Mouse (Mus musculus) midbrain, embryonic 15.5 days (tissue): ENCODE data around the gene Mrpl50. TPM values are rescaled to one million over a fixed set of nuclear protein-coding genes. Genes with fewer than 3 reads are reported as not detected.
"Not testable (repeated sequence)": the region's sequence is repeated elsewhere in the genome, so short reads cannot be mapped to it uniquely, and the experiment has no call there.

ENCODE experiments used
- ATAC-seq: fragments of 200-750 bp; cut with Nextera tagmentation; replicated peaks from 2 replicates; pipeline ENCODE4 v1.8.0; 2017; ENCODE audit warnings: moderate TSS enrichment
- H3K27ac ChIP-seq: fragments of 300-500 bp; sonication (generic); 2 replicates; pipeline ENCODE4 v1.5.1; 2015; ENCODE audit warnings: mild to moderate bottlenecking, inconsistent platforms
- H3K27me3 ChIP-seq: fragments of 300-500 bp; sonication (generic); replicated peaks from 2 replicates; pipeline ENCODE4 v1.6.1; 2015; ENCODE audit warnings: inconsistent platforms
- H3K36me3 ChIP-seq: fragments of 300-500 bp; sonication (generic); replicated peaks from 2 replicates; pipeline ENCODE4 v1.6.1; 2015; ENCODE audit warnings: inconsistent platforms
- H3K4me1 ChIP-seq: fragments of 300-500 bp; sonication (generic); 2 replicates; pipeline ENCODE4 v1.6.1; 2015; ENCODE audit warnings: inconsistent platforms
- H3K4me2 ChIP-seq: fragments of 300-500 bp; sonication (generic); 2 replicates; pipeline ENCODE4 v1.6.1; 2015; ENCODE audit warnings: inconsistent platforms, mild to moderate bottlenecking, moderate library complexity
- H3K4me3 ChIP-seq: fragments of 300-500 bp; sonication (generic); 2 replicates; pipeline ENCODE4 v1.5.1; 2015; ENCODE audit warnings: mild to moderate bottlenecking, inconsistent platforms
- H3K9ac ChIP-seq: fragments of 300-500 bp; sonication (generic); 2 replicates; pipeline ENCODE4 v1.6.1; 2015; ENCODE audit warnings: mild to moderate bottlenecking, inconsistent platforms
- H3K9me3 ChIP-seq: fragments of 300-500 bp; sonication (generic); 2 replicates; pipeline ENCODE4 v1.6.1; 2016; ENCODE audit warnings: inconsistent platforms
- WGBS: fragments of 180-500 bp; shearing (Covaris S2); methylation state at CpG from one replicate; pipeline ENCODE4 v1.1.7; 2015; ENCODE audit warnings: mixed read lengths; 5-methylcytosine and 5-hydroxymethylcytosine counted together
- polyA plus RNA-seq: library from polyadenylated mRNA; unstranded; fragments of >200 nt; fragmentation: Nextera tagmentation; extraction: Ambion mirVana; gene quantifications from 2 replicates; pipeline ENCODE4 v1.2.1, GENCODE M21; 2015

Mrpl50 gene
- polyA plus RNA-seq, 1 experiment from 2014 or later, result 77.5 TPM

DNA sequence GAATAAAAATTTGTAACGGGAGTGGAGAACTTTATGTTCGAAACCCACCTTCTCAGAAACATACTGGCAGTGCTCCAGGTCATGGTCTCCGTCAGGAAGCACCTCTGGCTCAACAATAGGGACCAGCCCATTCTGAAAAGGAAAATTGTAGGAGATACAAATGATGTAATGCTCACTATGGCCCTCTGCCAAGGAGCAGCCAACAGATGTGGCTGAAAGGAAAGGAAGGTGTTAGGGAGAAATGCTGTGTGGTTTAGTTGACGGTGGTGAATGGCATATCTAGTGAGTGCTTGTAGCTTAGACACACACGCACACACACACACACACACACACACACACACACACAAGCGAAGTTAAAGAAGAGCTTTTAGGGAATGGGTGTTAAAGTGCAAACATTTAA, 18.8 kb upstream of the Mrpl50 start:
- H3K27ac ChIP-seq, result no peak overlapping the region
- no peaks in the 10 kb centered on the region for H3K9me3 ChIP-seq
- no peak overlapping the region for H3K4me2 ChIP-seq
- no peaks in the 10 kb centered on the region for H3K4me1 ChIP-seq
- H3K27me3 ChIP-seq, result no peaks in the 10 kb centered on the region
- WGBS, result 75% methylated on average over 6 of the region's 6 CpGs
- H3K36me3 ChIP-seq, result no peaks in the 10 kb centered on the region
- H3K4me3 ChIP-seq, result no peak overlapping the region
- ATAC-seq, result no peak
- H3K9ac ChIP-seq, result no peak overlapping the region

- no peak for ATAC-seq
- Histone ChIP-seq H3K4me1 (no peaks in the 10 kb centered on the region), H3K9me3 (no peaks in the 10 kb centered on the region), H3K9ac (no peak overlapping the region), H3K27ac (no peak overlapping the region), H3K36me3 (0 out of 2 replicates have a peak, but pooled peaks cover 2% of the 10 kb centered on the region), H3K4me2 (no peak overlapping the region), H3K4me3 (no peak overlapping the region), H3K27me3 (no peaks in the 10 kb centered on the region)
- WGBS, result 91% methylated on average over 4 of the region's 4 CpGs
Observed at GRCm38 (mm10) chr4:49536671-49537070, 15.8 kb upstream of the Mrpl50 start.

GRCm38 (mm10) chr4:49535675-49536294, 14.9 kb upstream of the Mrpl50 start:
- H3K9me3 ChIP-seq, result no peaks in the 10 kb centered on the region
- no peak overlapping the region for H3K4me2 ChIP-seq
- no peak overlapping the region for H3K27ac ChIP-seq
- H3K27me3 ChIP-seq, result no peaks in the 10 kb centered on the region
- peaks cover 6% of the 10 kb centered on the region for H3K36me3 ChIP-seq
- 93% methylated on average over 4 of the region's 4 CpGs for WGBS
- no peak overlapping the region for H3K4me3 ChIP-seq
- no peaks in the 10 kb centered on the region for H3K4me1 ChIP-seq
- H3K9ac ChIP-seq, result no peak overlapping the region
- ATAC-seq, result no peak

DNA sequence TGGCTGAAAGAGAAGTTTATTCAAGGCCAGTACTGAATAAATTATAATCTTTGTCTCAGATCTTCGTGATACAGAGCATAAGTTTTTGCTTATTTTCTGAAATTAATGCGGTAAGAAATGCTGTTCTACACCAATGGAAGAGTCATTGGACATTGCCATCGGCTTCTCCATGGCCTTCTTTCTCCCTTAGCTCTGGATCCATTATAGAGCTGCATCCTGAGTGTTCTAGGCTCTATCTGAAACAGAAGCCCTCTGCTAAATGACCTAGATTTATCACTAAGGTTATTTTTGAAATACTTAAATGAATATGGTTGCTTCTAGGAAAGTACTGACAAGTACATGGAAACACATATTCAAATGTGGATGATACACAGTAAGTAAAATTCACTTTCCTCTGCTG, 14.1 kb upstream of the Mrpl50 start:
- H3K27ac ChIP-seq, result no peak overlapping the region
- no peak overlapping the region for H3K9ac ChIP-seq
- no peaks in the 10 kb centered on the region for H3K27me3 ChIP-seq
- peaks cover 14% of the 10 kb centered on the region for H3K36me3 ChIP-seq
- no peaks in the 10 kb centered on the region for H3K9me3 ChIP-seq
- no peak for ATAC-seq
- 88% methylated on average over 3 of the region's 3 CpGs for WGBS
- no peak overlapping the region for H3K4me3 ChIP-seq
- no peaks in the 10 kb centered on the region for H3K4me1 ChIP-seq
- H3K4me2 ChIP-seq, result no peak overlapping the region

DNA sequence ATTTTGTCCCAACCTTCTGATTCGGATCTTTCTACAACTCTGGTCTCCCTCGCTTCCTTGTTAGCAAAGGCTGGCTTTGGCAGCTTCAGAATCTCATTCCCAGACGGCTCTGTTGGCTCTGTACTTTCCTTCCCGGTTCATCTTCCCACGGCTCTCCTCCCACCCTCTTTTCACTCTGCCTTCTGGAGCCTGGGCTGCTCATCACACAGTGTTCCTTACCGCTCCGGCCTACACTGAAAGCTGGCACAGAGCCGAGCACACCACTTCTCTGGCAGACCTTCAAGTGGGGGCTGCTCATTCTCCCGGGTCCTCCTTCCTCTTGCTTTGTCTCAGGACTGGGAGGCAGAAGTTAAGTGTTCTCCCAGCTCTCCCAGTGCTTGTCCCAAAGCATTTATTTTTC, 1.7 kb upstream of the Mrpl50 start:
- Histone ChIP-seq H3K9me3 (no peaks in the 10 kb centered on the region), H3K36me3 (peaks cover 7% of the 10 kb centered on the region; the same call in 1 of the 2 replicates), H3K4me3 (no peak overlapping the region), H3K27ac (no peak overlapping the region), H3K27me3 (no peaks in the 10 kb centered on the region), H3K9ac (no peak overlapping the region), H3K4me1 (peaks cover 30% of the 10 kb centered on the region), H3K4me2 (0 out of 2 replicates have a peak overlapping the region, but pooled peaks have one; percentile 58)
- ATAC-seq, result no peak
- WGBS, result 79% methylated on average over 9 of the region's 9 CpGs

DNA sequence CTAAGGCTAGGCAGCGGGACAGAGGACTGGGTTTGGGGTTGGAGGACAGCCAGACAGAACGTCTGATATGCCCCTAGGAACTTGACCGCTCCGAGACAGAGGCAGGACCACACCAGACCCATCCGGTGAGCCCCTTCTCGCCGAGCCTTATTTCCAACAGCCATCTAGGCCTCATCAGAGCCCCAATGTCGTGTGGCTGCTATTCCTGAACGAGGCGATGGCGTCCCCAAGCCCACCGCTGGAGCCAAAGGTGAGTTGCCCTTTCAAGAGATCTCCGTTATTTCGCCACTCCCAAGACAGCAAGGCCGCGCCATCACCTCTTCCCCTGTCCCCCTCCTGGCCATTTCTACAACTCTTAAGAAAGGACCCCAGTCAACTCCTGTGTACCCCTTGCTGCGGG, 453 bp upstream of the Mrpl50 start:
- Histone ChIP-seq H3K4me3 (peak overlapping the region; percentile 57), H3K27ac (peak overlapping the region; percentile 54; the same call in 1 of the 2 replicates), H3K27me3 (no peaks in the 10 kb centered on the region), H3K4me2 (peak overlapping the region; percentile 58), H3K9ac (peak overlapping the region; percentile 70), H3K4me1 (peaks cover 30% of the 10 kb centered on the region), H3K9me3 (no peaks in the 10 kb centered on the region), H3K36me3 (peaks cover 7% of the 10 kb centered on the region; the same call in 1 of the 2 replicates)
- WGBS, result 2% methylated on average over 17 of the region's 17 CpGs
- ATAC-seq, result peak; percentile 43

DNA sequence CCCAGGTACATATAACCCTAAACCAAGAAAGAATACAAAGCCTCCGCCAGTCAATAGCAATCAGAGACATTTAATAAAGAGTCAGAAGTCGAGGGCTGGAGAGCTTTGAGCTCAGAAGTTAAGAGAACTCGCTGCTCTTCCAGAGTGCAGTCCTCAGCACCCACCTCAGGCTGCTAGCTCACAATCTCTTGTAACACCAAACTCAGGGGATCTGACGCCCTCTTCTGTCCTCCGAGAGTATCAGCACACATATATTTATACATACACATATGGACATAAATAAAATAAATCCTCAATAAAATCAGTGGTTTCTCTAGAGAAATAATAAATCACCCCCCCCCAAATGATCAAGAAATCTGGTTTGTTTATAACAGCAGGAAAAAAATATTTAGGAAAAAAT, 1.4 kb downstream of the Mrpl50 start:
- Histone ChIP-seq H3K36me3 (peaks cover 7% of the 10 kb centered on the region; the same call in 1 of the 2 replicates), H3K9ac (no peak overlapping the region), H3K27me3 (no peaks in the 10 kb centered on the region), H3K9me3 (no peaks in the 10 kb centered on the region), H3K27ac (no peak overlapping the region), H3K4me3 (no peak overlapping the region), H3K4me1 (peaks cover 30% of the 10 kb centered on the region), H3K4me2 (peak overlapping the region; percentile 14; the same call in 1 of the 2 replicates)
- ATAC-seq, result no peak
- WGBS, result 75% methylated on average over 5 of the region's 5 CpGs

- 98% methylated on average over 6 of the region's 6 CpGs for WGBS
- Histone ChIP-seq H3K27me3 (no peaks in the 10 kb centered on the region), H3K4me2 (no peak overlapping the region), H3K4me1 (peaks cover 12% of the 10 kb centered on the region), H3K4me3 (no peak overlapping the region), H3K27ac (no peak overlapping the region), H3K36me3 (peaks cover 22% of the 10 kb centered on the region), H3K9ac (no peak overlapping the region), H3K9me3 (no peaks in the 10 kb centered on the region)
- no peak for ATAC-seq
Observed at GRCm38 (mm10) chr4:49514441-49514840, 6.5 kb downstream of the Mrpl50 start.

GRCm38 (mm10) chr4:49512636-49513035, 8.3 kb downstream of the Mrpl50 start:
- 94% methylated on average over 4 of the region's 4 CpGs for WGBS
- Histone ChIP-seq H3K9me3 (no peaks in the 10 kb centered on the region), H3K27ac (no peak overlapping the region), H3K4me3 (no peak overlapping the region), H3K4me1 (no peaks in the 10 kb centered on the region), H3K4me2 (no peak overlapping the region), H3K9ac (no peak overlapping the region), H3K27me3 (no peaks in the 10 kb centered on the region), H3K36me3 (peaks cover 22% of the 10 kb centered on the region)
- ATAC-seq, result no peak

DNA sequence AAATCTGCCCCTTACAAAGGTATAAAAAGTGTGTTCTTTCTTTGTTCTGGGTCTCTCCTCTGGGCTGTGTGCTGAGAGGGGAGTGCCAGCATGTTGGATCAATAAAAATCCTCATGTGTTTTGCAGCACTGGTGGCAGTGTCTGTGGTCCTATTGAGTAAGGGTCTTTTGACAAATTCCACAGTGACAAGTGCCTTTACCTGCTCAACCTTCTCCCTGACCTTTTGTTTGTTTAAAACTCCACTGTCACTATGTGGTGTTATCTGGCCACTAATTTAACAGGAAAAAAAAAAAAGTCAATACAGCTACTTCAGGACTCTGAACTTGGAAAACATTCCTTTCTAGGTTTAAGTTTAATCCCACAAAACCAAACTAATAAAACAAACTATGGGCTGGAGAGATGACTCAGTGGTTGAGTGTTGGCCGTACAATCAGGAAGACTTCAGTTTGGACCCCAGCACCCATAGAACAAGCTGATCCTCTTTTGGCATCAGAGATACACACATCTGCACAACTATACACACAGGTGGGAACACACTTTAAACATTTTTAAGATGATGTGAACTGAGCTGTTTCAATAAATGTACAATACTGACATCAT, 10.6 kb downstream of the Mrpl50 start:
- WGBS, result 97% methylated on average over 1 of the region's 1 CpGs
- H3K9me3 ChIP-seq, H3K4me1 ChIP-seq, H3K27me3 ChIP-seq, H3K27ac ChIP-seq, H3K9ac ChIP-seq, ATAC-seq, H3K4me2 ChIP-seq, H3K4me3 ChIP-seq: not testable (repeated sequence)
- H3K36me3 ChIP-seq, result peaks cover 22% of the 10 kb centered on the region

DNA sequence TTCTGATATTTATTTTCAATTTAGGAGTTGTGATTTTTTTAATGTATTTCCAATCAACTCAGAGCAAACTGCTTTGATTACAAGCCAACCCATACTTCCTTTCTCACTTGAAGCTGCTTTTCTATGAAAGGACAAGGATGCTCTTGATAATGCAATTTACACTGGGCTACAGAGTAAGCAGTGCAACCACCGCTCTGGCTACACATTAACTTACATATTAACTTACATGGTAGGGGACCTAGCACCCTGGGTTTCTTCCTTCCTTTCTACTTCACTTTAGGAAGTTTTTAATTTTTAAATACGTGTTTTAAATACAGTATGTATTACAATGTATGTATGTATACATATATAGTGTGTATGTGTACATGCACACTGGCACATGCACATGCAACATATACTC, 11.7 kb downstream of the Mrpl50 start:
- Histone ChIP-seq H3K9me3 (no peaks in the 10 kb centered on the region), H3K4me1 (no peaks in the 10 kb centered on the region), H3K27me3 (no peaks in the 10 kb centered on the region), H3K36me3 (peaks cover 21% of the 10 kb centered on the region), H3K4me2 (no peak overlapping the region), H3K4me3 (no peak overlapping the region), H3K9ac (no peak overlapping the region), H3K27ac (no peak overlapping the region)
- no peak for ATAC-seq
- WGBS, result 95% methylated on average over 2 of the region's 2 CpGs

- WGBS, result 86% methylated on average over 3 of the region's 3 CpGs
- Histone ChIP-seq H3K27me3 (no peaks in the 10 kb centered on the region), H3K27ac (no peak within 1 kb of the TSS), H3K9ac (no peak within 1 kb of the TSS), H3K4me3 (no peak within 1 kb of the TSS), H3K4me1 (no peaks in the 10 kb centered on the region), H3K36me3 (no peaks in the 10 kb centered on the region), H3K4me2 (no peak within 1 kb of the TSS), H3K9me3 (no peaks in the 10 kb centered on the region)
- ATAC-seq, result no peak
Observed at GRCm38 (mm10) chr4:49506386-49506785, 14.5 kb downstream of the Mrpl50 start, which contains the start of gene Baat. TSS of gene Baat (minus strand) at chr4:49506557.

DNA sequence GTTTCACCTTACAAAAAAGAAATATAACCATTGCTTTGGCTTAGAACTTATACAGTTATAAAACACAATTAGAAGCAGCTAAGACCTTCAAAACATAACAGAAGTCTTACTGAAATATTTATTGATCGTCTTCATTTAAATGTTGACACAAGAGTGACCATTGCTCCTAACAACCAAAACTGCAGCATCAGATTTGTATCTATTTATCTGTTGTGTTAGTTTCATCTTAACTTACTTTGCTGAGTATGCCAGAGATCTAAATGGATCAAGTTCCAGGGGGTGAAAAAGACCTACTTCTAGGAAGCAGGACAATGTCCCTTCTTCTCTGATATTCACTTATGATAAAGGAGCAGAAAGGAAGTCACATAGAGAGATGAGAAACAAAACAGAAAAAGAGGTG, 17.3 kb downstream of the Mrpl50 start:
- H3K36me3 ChIP-seq, result no peaks in the 10 kb centered on the region
- no peak overlapping the region for H3K4me2 ChIP-seq
- WGBS, result 93% methylated on average over 1 of the region's 1 CpGs
- ATAC-seq, result no peak
- no peaks in the 10 kb centered on the region for H3K9me3 ChIP-seq
- H3K27ac ChIP-seq, result no peak overlapping the region
- H3K27me3 ChIP-seq, result no peaks in the 10 kb centered on the region
- H3K9ac ChIP-seq, result no peak overlapping the region
- H3K4me3 ChIP-seq, result no peak overlapping the region
- H3K4me1 ChIP-seq, result no peaks in the 10 kb centered on the region
